Mouse (Mus musculus) adrenal gland, postnatal 10 days (tissue): ENCODE data around the gene Mgat3. TPM values are rescaled to one million over a fixed set of nuclear protein-coding genes. Genes with fewer than 3 reads are reported as not detected.

Source experiments
- DNase-seq: peaks from one replicate; pipeline ENCODE4 v3.0.0; 2021; ENCODE audit warnings: mixed read lengths
- total RNA-seq, 2 experiments: library from RNA; stranded (reverse); gene quantifications; 2 replicates each; pipeline ENCODE4 v1.2.3; 2021

The Mgat3 gene
- total RNA-seq, 2 experiments from 2014 or later = 6.0 to 8.0 TPM

- DNase-seq = peak; percentile 79
Observed at GRCm38 (mm10) chr15:80225796-80226195, 52.3 kb downstream of the Mgat3 start.

DNA sequence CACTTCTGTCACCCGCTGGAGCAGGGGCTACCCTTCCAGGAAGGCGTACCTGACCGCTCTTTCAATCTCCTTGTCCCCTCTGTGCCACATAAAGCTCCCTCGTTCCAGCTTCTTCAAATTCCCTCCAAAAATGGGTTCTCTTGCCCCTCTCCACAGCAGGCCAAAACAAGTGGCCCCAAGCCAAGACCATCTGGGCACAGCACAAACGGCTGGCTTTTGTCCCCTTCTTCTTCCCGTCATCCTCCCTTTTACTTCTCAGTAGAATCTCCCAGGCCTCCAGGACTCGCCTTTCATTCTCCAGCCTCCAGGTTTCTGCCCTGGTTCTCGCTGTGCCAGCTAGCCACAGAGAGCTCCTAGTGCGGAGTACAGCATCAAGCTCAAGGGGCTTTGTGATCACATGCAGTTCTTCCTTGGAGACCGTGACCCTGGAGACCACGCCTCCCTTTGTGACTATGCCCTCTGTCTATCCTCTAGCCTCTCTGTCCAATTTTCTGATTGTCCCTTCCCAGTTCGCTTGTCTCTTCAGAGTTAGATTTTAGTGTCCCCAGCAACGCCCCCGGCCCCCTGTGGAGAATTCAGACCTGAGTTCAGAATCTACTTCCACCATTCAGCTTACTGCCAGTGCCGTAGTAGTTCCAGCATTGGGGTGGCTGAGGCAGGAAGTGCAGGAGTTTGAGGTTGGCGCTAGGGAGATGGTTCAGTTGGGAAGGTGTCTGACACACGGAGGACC, 54.7 kb downstream of the Mgat3 start:
- no peak for DNase-seq

GRCm38 (mm10) chr15:80232331-80232730, 58.8 kb downstream of the Mgat3 start:
- DNase-seq = no peak

DNA sequence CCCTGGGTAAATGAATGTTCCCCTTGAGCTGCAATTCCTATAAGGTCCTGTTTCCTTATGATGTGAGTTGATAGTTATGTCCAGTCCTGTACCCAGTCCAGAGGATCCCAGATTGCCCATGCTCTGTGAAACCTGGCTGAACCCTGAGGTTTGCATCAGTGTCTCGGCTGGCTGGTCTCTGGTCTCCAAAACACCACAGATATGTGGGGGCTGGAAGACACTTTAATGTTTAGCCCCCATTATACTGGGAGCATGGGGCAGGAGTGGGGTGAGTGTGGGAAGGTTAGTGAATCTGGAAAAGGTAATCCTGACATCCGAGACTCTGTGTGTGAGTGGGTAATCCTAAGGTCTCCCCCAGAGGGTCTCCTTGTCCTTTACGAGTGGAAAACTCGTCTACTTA, 59.5 kb downstream of the Mgat3 start:
- no peak for DNase-seq

- peak; percentile 99 for DNase-seq
Observed at GRCm38 (mm10) chr15:80233733-80234509, 60.4 kb downstream of the Mgat3 start, which contains the start of gene Mief1. Gene Mief1 (plus strand): TSS chr15:80234018.

- no peak for DNase-seq
Observed at GRCm38 (mm10) chr15:80235535-80235934, 62.0 kb downstream of the Mgat3 start, which contains the start of gene AC140267.1. Gene AC140267.1 (plus strand): TSS chr15:80235835.

- DNase-seq = no peak
Observed at GRCm38 (mm10) chr15:80248135-80248534, 74.6 kb downstream of the Mgat3 start.

DNA sequence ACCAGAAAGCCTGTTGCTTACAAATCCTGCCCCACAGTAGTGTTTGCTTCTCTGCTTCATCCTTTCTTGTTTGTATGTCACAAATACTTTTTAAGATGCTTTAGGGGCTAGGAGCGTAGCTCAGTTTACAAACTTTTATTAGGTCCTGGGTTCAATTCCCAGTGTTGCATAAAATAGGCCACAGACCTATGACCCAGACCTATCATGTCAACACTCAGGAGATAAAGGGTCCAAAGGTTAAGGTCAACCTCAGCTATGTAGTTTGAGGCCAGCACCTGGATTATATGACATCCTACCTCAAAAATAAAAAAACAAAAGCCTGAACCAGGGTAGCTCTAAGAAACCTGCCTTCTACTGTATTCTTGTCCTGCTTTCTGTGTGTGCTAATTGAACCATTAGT, 75.1 kb downstream of the Mgat3 start:
- no peak for DNase-seq

DNA sequence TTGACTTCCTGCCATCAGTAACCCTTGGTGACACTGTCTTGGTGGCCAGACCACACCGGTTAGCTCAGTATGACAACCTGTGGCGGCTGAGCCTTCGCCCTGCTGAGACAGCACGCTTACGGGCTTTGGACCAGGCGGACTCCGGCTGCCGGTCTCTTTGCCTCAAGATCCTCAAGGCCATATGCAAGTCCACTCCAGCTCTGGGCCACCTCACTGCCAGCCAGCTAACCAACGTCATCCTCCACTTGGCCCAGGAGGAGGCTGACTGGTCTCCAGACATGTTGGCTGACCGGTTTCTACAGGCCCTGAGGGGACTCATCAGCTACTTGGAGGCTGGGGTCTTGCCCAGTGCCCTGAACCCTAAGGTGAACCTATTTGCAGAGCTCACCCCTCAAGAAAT, 76.2 kb downstream of the Mgat3 start:
- DNase-seq = peak; percentile 14

DNA sequence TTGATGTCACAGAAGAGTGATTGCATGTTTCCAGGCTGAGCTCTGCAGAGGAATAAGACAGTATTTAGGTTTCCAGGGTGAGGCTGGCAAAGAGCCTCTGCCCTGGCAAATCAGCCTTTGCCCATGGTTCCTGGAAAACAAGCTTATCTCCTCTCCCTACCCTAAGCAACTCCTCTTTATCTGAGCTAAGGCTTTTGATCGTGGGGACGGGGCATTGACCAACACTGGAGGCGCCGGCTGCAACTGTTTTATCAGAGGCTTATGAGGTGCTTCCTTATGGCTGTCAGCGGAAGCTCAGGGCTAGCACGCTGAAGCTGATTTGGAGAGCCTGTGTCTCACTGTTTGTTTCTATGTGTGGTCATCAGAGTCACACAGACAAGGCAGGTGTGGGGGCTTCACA, 77.1 kb downstream of the Mgat3 start:
- no peak for DNase-seq

GRCm38 (mm10) chr15:80253530-80253929, 80.0 kb downstream of the Mgat3 start:
- DNase-seq = peak; percentile 9

DNA sequence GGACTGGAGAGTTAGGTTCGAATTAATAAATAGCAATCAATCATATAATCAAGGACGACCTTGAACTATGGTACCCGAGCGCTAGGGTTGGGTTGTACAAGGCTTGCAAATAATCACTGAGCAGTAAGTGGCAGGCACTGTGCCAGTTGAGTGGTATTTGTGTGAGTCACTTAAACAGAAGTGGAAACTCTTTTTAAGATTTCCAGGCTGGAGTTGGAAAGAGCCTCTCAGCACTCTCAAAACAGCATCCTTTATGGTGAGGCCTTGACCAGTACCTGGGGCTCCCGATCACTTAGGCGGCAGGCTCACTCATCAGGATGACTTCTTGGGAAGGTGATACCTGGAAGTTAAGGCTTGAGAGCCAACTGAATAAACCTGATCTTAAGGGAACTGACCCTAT, 80.7 kb downstream of the Mgat3 start:
- DNase-seq = peak; percentile 79

DNA sequence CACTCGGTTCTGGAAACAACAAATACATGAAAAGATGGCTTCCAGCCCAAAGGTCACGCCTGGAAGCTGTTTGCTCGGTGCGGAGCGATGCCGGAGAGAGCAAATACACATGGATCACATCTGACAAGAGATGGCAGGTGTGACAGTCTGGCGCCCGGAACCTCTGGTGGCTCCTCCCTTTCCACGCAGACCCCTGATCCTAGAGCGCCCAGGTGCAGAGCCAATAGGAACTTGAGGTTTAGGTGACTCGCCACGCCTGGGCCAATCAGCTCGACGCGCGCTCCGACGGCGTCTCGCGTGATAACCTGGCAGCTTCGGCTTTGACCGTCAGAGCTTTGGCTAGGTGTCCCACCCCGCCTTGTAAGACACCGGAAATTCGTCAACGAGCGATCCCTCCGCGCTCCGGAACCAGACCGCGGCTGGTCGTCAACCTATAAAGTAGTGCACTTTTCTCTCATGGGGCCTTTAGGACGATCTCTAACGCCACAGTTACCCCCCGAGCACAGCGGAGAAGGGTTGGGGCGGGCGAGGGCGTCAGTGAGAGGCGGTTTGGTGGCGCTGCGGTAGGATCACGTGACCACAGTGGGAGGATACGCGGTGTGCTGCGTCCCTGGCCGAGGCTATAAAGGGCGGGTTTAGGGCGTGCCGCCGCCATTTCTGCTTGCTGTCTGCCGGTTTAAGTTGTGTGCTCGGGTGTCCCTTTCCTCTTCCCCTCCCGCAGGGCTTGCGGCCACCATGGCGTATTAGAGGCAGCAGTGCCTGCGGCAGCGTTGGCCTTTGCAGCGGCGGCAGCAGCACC, 81.5 kb downstream of the Mgat3 start, which contains the start of gene Atf4:
Atf4 (plus strand) TSS at position 338 of the 799 bp plus-strand sequence.
- DNase-seq = peak; percentile 97

- DNase-seq = peak; percentile 92
Observed at GRCm38 (mm10) chr15:80255646-80256121, 82.2 kb downstream of the Mgat3 start.

DNA sequence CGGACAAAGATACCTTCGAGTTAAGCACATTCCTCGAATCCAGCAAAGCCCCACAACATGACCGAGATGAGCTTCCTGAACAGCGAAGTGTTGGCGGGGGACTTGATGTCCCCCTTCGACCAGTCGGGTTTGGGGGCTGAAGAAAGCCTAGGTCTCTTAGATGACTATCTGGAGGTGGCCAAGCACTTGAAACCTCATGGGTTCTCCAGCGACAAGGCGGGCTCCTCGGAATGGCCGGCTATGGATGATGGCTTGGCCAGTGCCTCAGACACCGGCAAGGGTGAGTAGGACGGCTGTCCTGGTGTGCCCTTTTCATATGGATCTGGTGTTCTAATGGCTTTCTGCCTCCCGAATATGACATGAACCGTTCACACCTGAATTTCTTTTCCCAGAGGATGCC, 82.7 kb downstream of the Mgat3 start:
- peak; percentile 28 for DNase-seq

GRCm38 (mm10) chr15:80256656-80257601, 83.4 kb downstream of the Mgat3 start:
- peak; percentile 14 for DNase-seq

- peak; percentile 16 for DNase-seq
Observed at GRCm38 (mm10) chr15:80257602-80258239, 84.2 kb downstream of the Mgat3 start.

DNA sequence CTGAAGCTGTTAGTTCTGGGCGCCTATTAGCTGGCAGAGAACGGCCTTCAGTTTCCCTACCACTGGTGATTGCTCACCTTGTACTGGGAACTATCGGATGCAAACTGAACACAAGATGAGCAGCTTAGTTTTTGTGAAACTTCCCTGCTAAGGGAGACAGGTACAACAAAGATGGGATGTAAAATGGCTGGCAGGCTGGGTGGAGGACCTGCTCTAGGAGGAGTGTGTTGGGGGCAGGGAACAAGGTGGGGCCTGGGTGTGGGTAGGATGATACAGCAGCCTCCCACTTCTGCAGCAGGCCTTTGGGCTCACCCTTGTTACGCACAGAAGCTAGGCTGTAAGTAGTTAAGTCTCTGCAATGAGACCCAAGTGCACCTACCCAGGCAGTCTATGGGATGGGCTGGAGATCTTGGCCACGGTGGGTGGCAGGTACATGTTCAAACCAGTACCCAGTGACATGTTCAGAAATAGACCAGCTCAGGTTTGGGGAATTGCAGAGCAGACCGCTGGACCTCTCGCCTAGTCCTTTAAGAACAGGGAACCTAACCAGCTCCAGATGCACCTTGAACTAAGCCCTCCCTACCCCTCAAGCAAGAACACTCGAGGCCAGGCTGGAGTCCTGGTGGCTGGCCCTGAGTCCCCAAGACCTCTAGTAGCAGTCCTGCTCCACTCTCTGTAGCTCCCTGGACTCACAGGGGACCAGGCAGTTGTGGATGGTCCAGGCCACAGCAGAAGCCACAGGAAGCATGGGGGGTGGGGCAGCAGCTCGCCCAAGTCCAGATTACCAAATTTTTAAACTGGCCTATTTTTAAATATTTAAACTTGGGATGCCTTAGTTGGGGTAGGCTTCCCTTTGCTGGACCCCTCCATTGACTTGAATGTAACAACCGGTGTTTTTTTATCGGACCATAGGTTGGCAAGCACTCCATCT, 85.0 kb downstream of the Mgat3 start:
- peak; percentile 33 for DNase-seq

- DNase-seq = peak; percentile 14
Observed at GRCm38 (mm10) chr15:80259406-80260045, 86.0 kb downstream of the Mgat3 start.
